Mouse (Mus musculus) liver, adult 10 weeks (tissue): ENCODE measurements around the gene Fndc4. TPM values are rescaled to one million over a fixed set of nuclear protein-coding genes. Genes with fewer than 3 reads are reported as not detected.

Experiments used
- polyA plus RNA-seq: library from polyadenylated mRNA; stranded (reverse); fragments of 350-450 nt; fragmentation: Illumina TruSeq; extraction: RNeasy Lipid Tissue Mini Kit (QIAGEN cat#74804); gene quantifications from one replicate; pipeline ENCODE4 v1.2.3, GENCODE M21; 2014; ENCODE audit warnings: low read depth, low replicate concordance

Fndc4 gene
- 27.8 TPM for polyA plus RNA-seq

GRCm38 (mm10) chr5:31295606-31296141, at the start of gene Fndc4:
Gene Fndc4, minus strand, starts transcription at chr5:31296080.

GRCm38 (mm10) chr5:31297047-31297757, 1.3 kb upstream of the Fndc4 start, which contains the start of gene Gckr:
Gene Gckr, plus strand, starts transcription at chr5:31297443.

GRCm38 (mm10) chr5:31290521-31291360, 5.1 kb downstream of the Fndc4 start, which contains the start of gene Ift172:
Gene Ift172, minus strand, starts transcription at chr5:31291116.

GRCm38 (mm10) chr5:31251541-31252101, 44.3 kb downstream of the Fndc4 start, which contains the start of gene Krtcap3:
Gene Krtcap3, plus strand, starts transcription at chr5:31251691.

Other genes starting within 250 kb of the Fndc4 start
- gene Atraid, start 247.8 kb downstream of the Fndc4 start, polyA plus RNA-seq, result 116 TPM
- gene Slc5a6, start 247.2 kb downstream of the Fndc4 start, polyA plus RNA-seq, result 1.8 TPM
- gene Cad, start 241.3 kb downstream of the Fndc4 start, polyA plus RNA-seq, result 0.29 TPM
- not detected for gene Dnajc5g, start 189.8 kb downstream of the Fndc4 start, polyA plus RNA-seq
- not detected for gene Slc30a3, start 187.8 kb downstream of the Fndc4 start, polyA plus RNA-seq
- not detected for gene Trim54, start 179.4 kb downstream of the Fndc4 start, polyA plus RNA-seq
- gene Ucn, start 157.3 kb downstream of the Fndc4 start, polyA plus RNA-seq, result not detected
- 31.4 TPM for gene Mpv17, start 141.8 kb downstream of the Fndc4 start, polyA plus RNA-seq
- 0.13 TPM for gene Gm29609, start 116.2 kb downstream of the Fndc4 start, polyA plus RNA-seq
- gene Gtf3c2, start 115.9 kb downstream of the Fndc4 start, polyA plus RNA-seq, result 30.5 TPM
- 8.9 TPM for gene Snx17, start 102.9 kb downstream of the Fndc4 start, polyA plus RNA-seq
- gene Eif2b4, start 102.7 kb downstream of the Fndc4 start, polyA plus RNA-seq, result 3.8 TPM
- gene Zfp513, start 93.8 kb downstream of the Fndc4 start, polyA plus RNA-seq, result 1.4 TPM
- gene Ppm1g, start 75.4 kb downstream of the Fndc4 start, polyA plus RNA-seq, result 13.4 TPM
- gene Nrbp1, start 55.2 kb downstream of the Fndc4 start, polyA plus RNA-seq, result 45.4 TPM
- not detected for gene Gm9970, start 54.8 kb downstream of the Fndc4 start, polyA plus RNA-seq
- 1.0 TPM for gene Krtcap3, start 44.4 kb downstream of the Fndc4 start, polyA plus RNA-seq
- gene Ift172, start 5.0 kb downstream of the Fndc4 start, polyA plus RNA-seq, result 6.5 TPM
- 78.9 TPM for gene Gckr, start 1.4 kb upstream of the Fndc4 start, polyA plus RNA-seq
- gene Zfp512, start 156.4 kb upstream of the Fndc4 start, polyA plus RNA-seq, result 8.1 TPM
- not detected for gene 4930548H24Rik, start 189.7 kb upstream of the Fndc4 start, polyA plus RNA-seq
- gene Gpn1, start 198.7 kb upstream of the Fndc4 start, polyA plus RNA-seq, result 8.7 TPM
- 25.7 TPM for gene Slc4a1ap, start 230.9 kb upstream of the Fndc4 start, polyA plus RNA-seq
- 5.4 TPM for gene Supt7l, start 231.7 kb upstream of the Fndc4 start, polyA plus RNA-seq